Mouse (Mus musculus) activated CD4-positive, CD25-positive, alpha-beta regulatory T cell, adult 9 weeks (primary cell): ENCODE results near the gene Hspb6. TPM values are rescaled to one million over a fixed set of nuclear protein-coding genes. Genes with fewer than 3 reads are reported as not detected.

Experiments
- polyA plus RNA-seq: library from polyadenylated mRNA; unstranded; fragments of 100-300 nt; shearing (Covaris generic); gene quantifications from one replicate; pipeline ENCODE4 v1.2.1, GENCODE M21; 2017

Hspb6 gene
- polyA plus RNA-seq = 3.2 TPM

DNA sequence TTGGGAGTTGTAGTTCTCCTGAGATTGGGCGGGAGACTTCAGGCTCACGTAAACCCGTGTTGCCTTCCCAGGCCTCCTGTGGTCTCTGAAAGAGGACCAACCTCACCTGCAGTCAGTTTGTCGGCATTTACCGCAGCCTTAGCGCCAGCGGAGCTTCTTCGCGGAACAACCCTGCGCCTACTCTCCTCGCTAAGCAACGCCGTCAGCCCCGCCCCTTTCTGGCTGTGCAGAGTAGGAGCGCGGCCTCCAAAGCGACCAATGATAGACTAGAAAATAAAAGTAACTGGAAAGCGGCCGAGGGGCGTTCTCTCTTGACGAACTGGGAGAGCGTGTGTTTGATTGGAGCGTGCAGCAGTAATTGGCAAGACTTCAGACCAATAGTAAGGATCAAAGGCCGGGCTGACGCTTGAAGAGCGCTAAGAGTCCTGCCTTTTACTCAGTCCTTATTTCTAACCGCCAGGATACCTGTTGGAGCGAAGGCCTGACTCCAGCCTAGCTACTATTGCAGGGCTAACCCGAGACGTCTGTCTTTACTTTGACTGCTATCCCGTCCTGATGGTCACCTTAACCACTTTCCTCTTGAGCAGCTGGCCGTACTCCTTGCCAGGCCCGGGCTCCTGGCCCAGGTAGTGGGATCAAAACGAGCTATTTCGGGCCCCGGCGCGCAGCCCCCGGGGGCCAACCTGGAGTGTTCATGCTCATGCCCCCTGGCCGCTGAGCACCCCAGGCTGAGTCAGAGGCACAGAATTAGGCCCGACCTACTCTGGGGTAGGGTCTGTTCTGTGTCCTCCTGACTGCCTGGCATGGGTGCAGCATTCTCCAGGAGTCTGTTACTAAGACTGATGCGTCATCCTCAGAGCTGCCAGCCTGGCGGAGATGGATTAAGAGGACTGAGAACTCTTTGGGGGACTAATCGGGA is at the start of gene Hspb6, which contains the start of gene Proser3:
Gene Hspb6, plus strand, starts transcription at position 77 of the 919 bp plus-strand sequence.
Gene Proser3, minus strand, starts transcription at position 198 of the 919 bp plus-strand sequence.

GRCm38 (mm10) chr7:30534633-30535577 is 17.1 kb upstream of the Hspb6 start, which contains the start of gene Arhgap33:
Gene Arhgap33, minus strand, starts transcription at chr7:30535060.

DNA sequence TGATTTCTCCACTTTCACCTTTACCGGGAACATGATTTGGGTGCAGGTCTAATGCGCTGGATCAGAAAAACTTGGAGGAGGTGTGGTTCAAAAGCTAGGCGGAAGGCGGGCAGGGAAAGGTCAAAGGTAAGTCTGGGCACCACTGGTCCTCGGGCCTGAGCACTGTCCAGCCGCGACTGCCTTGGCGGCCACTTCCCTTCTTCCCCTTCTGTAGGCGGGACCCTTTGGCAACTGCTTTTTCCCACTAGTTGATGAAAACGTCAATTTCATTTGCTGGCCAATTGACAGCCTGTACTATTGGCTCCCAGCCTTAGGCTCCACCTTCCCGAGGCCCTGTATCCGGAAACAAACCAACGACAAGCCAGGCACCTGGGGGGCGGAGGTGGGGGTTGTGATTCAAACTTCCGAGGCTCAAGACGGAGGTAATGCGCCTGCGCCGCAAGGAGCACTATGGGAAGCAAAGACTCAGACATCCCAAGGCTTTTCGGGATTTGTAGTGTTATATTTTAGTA is 7.5 kb downstream of the Hspb6 start, which contains the start of gene Lin37:
Gene Lin37, minus strand, starts transcription at position 396 of the 512 bp plus-strand sequence.

DNA sequence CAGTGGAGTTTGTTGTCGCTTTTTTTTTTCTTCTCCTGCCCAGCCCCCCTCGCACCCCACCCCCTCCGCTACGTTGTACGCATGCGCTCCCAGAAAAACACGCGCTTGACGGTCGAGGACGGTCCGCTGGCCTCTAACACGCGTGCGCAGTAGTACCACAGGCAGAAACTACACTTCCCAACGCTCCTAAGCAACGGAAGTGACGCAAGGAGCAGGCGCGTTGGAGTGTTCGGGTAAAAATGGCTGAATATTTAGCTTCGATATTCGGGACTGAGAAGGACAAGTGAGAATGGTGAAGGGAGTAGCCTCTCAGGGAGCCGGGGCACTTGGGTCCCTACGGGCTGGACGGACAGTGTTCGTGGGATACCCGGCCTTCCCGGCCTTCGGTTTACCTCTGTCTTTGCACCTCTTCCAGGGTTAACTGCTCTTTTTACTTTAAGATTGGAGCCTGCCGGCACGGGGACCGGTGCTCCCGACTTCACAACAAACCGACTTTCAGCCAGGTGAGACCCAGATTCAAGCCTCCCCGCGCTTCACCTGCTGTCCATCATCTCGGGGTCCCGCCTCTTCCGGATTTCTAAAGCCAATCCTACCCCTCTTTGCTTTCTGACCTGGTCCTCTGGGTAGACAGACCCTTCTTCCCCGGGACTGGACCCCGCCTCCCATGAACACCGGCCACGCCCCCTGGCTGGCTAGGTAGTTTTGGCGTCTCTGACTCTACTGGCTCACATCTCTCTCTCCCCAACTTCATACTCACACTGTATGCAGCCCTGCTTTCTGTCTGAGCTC is 11.3 kb downstream of the Hspb6 start, which contains the start of the genes U2af1l4, Gm49396 and Psenen:
Gene U2af1l4, plus strand, starts transcription at position 185 of the 789 bp plus-strand sequence.
Gene Gm49396, plus strand, starts transcription at position 228 of the 789 bp plus-strand sequence.
Gene Psenen, minus strand, starts transcription at position 511 of the 789 bp plus-strand sequence.

DNA sequence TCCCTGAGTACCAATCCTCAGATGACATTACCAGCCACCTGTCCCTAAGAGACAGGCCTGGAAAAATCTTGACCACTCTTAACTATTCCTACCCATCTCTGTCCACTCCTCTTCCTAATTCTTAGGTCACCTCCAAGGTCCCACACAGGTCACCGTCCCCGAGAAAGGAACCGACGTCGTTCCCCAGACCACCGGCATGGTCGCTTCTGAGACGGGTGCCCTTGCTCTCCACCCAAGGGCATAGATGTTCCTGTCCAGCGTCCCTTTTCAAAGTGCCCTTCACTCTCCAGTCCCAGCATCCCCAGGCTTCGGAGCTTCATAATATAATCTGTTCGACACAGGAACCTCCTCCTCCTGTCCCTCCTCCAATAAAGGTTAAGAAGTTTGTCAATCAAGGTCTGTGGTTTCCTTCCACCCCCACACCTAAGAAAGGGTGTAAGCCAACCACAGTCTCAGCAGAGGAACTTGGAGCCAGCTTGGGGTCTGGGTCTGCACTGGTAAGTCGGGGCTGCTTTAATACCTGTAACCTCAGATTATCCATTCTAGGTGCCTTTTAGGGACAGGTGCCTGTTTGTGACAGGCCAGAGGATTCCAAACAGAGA is 13.1 kb downstream of the Hspb6 start, which contains the start of gene Igflr1:
Gene Igflr1, plus strand, starts transcription at position 458 of the 602 bp plus-strand sequence.

GRCm38 (mm10) chr7:30588676-30589434 is 36.9 kb downstream of the Hspb6 start, which contains the start of gene Kmt2b:
Gene Kmt2b, minus strand, starts transcription at chr7:30588726.

GRCm38 (mm10) chr7:30598786-30599185 is 46.8 kb downstream of the Hspb6 start, which contains the start of gene Zbtb32:
Gene Zbtb32, minus strand, starts transcription at chr7:30598909.

Other genes starting within 250 kb of the Hspb6 start
- gene Alkbh6, start 243.5 kb upstream of the Hspb6 start, polyA plus RNA-seq = 158 TPM
- 20.3 TPM for gene Syne4, start 237.4 kb upstream of the Hspb6 start, polyA plus RNA-seq
- not detected for gene E130208F15Rik, start 230.4 kb upstream of the Hspb6 start, polyA plus RNA-seq
- gene Sdhaf1, start 228.3 kb upstream of the Hspb6 start, polyA plus RNA-seq = 7.7 TPM
- gene Lrfn3, start 189.4 kb upstream of the Hspb6 start, polyA plus RNA-seq = not detected
- gene Tyrobp, start 138.4 kb upstream of the Hspb6 start, polyA plus RNA-seq = 7.6 TPM
- 400 TPM for gene Hcst, start 132.3 kb upstream of the Hspb6 start, polyA plus RNA-seq
- 106 TPM for gene Nfkbid, start 130.4 kb upstream of the Hspb6 start, polyA plus RNA-seq
- gene Aplp1, start 106.6 kb upstream of the Hspb6 start, polyA plus RNA-seq = 5.2 TPM
- gene Kirrel2, start 94.5 kb upstream of the Hspb6 start, polyA plus RNA-seq = not detected
- not detected for gene Nphs1, start 93.9 kb upstream of the Hspb6 start, polyA plus RNA-seq
- gene Prodh2, start 58.6 kb upstream of the Hspb6 start, polyA plus RNA-seq = not detected
- gene Arhgap33, start 17.1 kb upstream of the Hspb6 start, polyA plus RNA-seq = 1.1 TPM
- gene Proser3, start 121 bp downstream of the Hspb6 start, polyA plus RNA-seq = 10.4 TPM
- 108 TPM for gene Lin37, start 7.7 kb downstream of the Hspb6 start, polyA plus RNA-seq
- gene U2af1l4, start 11.1 kb downstream of the Hspb6 start, polyA plus RNA-seq = 42.0 TPM
- 105 TPM for gene Gm49396, start 11.2 kb downstream of the Hspb6 start, polyA plus RNA-seq
- 242 TPM for gene Psenen, start 11.4 kb downstream of the Hspb6 start, polyA plus RNA-seq
- gene Igflr1, start 13.2 kb downstream of the Hspb6 start, polyA plus RNA-seq = 243 TPM
- gene Kmt2b, start 36.5 kb downstream of the Hspb6 start, polyA plus RNA-seq = 12.2 TPM
- 17.6 TPM for gene Zbtb32, start 46.7 kb downstream of the Hspb6 start, polyA plus RNA-seq
- gene Upk1a, start 60.7 kb downstream of the Hspb6 start, polyA plus RNA-seq = 0.45 TPM
- gene Cox6b1, start 74.0 kb downstream of the Hspb6 start, polyA plus RNA-seq = 808 TPM
- gene Etv2, start 83.7 kb downstream of the Hspb6 start, polyA plus RNA-seq = not detected
- 206 TPM for gene Rbm42, start 98.1 kb downstream of the Hspb6 start, polyA plus RNA-seq
- gene Haus5, start 112.8 kb downstream of the Hspb6 start, polyA plus RNA-seq = 31.3 TPM
- not detected for gene Pmis2, start 119.4 kb downstream of the Hspb6 start, polyA plus RNA-seq
- gene 2200002J24Rik, start 146.7 kb downstream of the Hspb6 start, polyA plus RNA-seq = not detected
- gene Atp4a, start 160.0 kb downstream of the Hspb6 start, polyA plus RNA-seq = not detected
- 109 TPM for gene Tmem147, start 177.4 kb downstream of the Hspb6 start, polyA plus RNA-seq
- gene Gapdhs, start 191.5 kb downstream of the Hspb6 start, polyA plus RNA-seq = 0.32 TPM
- gene Sbsn, start 199.3 kb downstream of the Hspb6 start, polyA plus RNA-seq = 1.5 TPM
- not detected for gene Dmkn, start 211.6 kb downstream of the Hspb6 start, polyA plus RNA-seq
- not detected for gene Krtdap, start 235.7 kb downstream of the Hspb6 start, polyA plus RNA-seq